Mouse (Mus musculus): ENCODE results near the gene Fbxo28.
A peak's percentile ranks its signal among the peaks of the same experiment; 100 is the strongest.

DNA sequence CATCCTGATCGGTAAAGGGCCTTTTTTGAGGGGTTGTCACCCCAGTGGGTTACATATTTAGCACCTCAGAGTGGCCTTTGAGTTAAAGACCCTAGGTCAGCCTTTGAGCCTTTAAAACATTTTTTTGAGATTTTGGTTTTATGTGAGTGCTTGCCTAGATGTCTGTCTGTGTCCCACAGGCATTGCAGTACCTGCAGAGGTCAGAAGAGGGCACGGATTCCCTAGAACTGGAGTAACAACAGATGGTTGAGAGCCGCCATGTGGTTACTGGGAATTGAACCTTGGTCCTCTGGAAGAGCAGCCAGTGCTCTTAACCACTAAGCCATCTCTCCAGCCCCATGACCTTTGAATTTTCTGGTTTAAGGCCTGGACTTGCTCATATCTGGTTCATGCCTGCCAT lies 39.9 kb upstream of the Fbxo28 start:
- peak; percentile 27; the same call in 1 of the 2 replicates for TF ChIP-seq CTCF (IDR thresholded peaks at IDR 0.05; ENCODE audit: low read depth)
- no peak for TF ChIP-seq EP300 (IDR thresholded peaks at IDR 0.05; ENCODE audit: low read depth)

Data from liver, postnatal 0 days (tissue).